Mouse (Mus musculus) forebrain, embryonic 12.5 days (tissue): ENCODE data around the gene Foxn3. TPM values are rescaled to one million over a fixed set of nuclear protein-coding genes. Genes with fewer than 3 reads are reported as not detected.
A peak's percentile ranks its signal among the peaks of the same experiment; 100 is the strongest.

Experiments used
- ATAC-seq: fragments of 200-750 bp; cut with Nextera tagmentation; 2 replicates; pipeline ENCODE4 v1.8.0; 2017; ENCODE audit warnings: moderate TSS enrichment; ENCODE audit not compliant: low FRiP score
- H3K27ac ChIP-seq: fragments of 300-500 bp; sonication (generic); 2 replicates; pipeline ENCODE4 v1.5.1; 2016; ENCODE audit warnings: mild to moderate bottlenecking
- H3K27me3 ChIP-seq: fragments of 300-500 bp; sonication (generic); 2 replicates; pipeline ENCODE4 v1.6.1; 2016; ENCODE audit warnings: mild to moderate bottlenecking
- H3K36me3 ChIP-seq: fragments of 300-500 bp; sonication (generic); replicated peaks from 2 replicates; pipeline ENCODE4 v1.6.1; 2016; ENCODE audit warnings: mild to moderate bottlenecking
- H3K4me1 ChIP-seq: fragments of 300-500 bp; sonication (generic); 2 replicates; pipeline ENCODE4 v1.6.1; 2016
- H3K4me2 ChIP-seq: fragments of 300-500 bp; sonication (generic); 2 replicates; pipeline ENCODE4 v1.6.1; 2016; ENCODE audit warnings: mild to moderate bottlenecking, moderate library complexity
- H3K4me3 ChIP-seq: fragments of 300-500 bp; sonication (generic); replicated peaks from 2 replicates; pipeline ENCODE4 v1.5.1; 2016; ENCODE audit warnings: mild to moderate bottlenecking
- H3K9ac ChIP-seq: fragments of 300-500 bp; sonication (generic); 2 replicates; pipeline ENCODE4 v1.6.1; 2016; ENCODE audit warnings: mild to moderate bottlenecking
- H3K9me3 ChIP-seq: fragments of 300-500 bp; sonication (generic); 2 replicates; pipeline ENCODE4 v1.6.1; 2016
- WGBS: fragments of 180-500 bp; shearing (Covaris S2); methylation state at CpG from one replicate; pipeline ENCODE4 v1.1.7; 2016; 5-methylcytosine and 5-hydroxymethylcytosine counted together
- polyA plus RNA-seq: library from polyadenylated mRNA; unstranded; fragments of >200 nt; fragmentation: Nextera tagmentation; extraction: Ambion mirVana; gene quantifications from 2 replicates; pipeline ENCODE4 v1.2.1, GENCODE M21; 2016

Foxn3 gene
- polyA plus RNA-seq, 1 experiment from 2014 or later = 84.6 TPM

GRCm38 (mm10) chr12:99418476-99419395 lies 144.6 kb downstream of the Foxn3 start:
- no peak overlapping the region for H3K4me3 ChIP-seq
- H3K27me3 ChIP-seq = no peaks in the 10 kb centered on the region
- WGBS = 87% methylated on average over 7 of the region's 7 CpGs
- no peaks in the 10 kb centered on the region for H3K36me3 ChIP-seq
- peaks cover 3% of the 10 kb centered on the region; the same call in 1 of the 2 replicates for H3K4me1 ChIP-seq
- no peak for ATAC-seq
- H3K27ac ChIP-seq = no peak overlapping the region
- H3K4me2 ChIP-seq = no peak overlapping the region
- no peak overlapping the region for H3K9ac ChIP-seq
- H3K9me3 ChIP-seq = no peaks in the 10 kb centered on the region

GRCm38 (mm10) chr12:99417885-99418284 lies 145.5 kb downstream of the Foxn3 start:
- WGBS = 93% methylated on average over 9 of the region's 9 CpGs
- peaks cover 4% of the 10 kb centered on the region; the same call in 1 of the 2 replicates for H3K4me1 ChIP-seq
- H3K4me2 ChIP-seq = no peak overlapping the region
- H3K4me3 ChIP-seq = no peak overlapping the region
- H3K9ac ChIP-seq = no peak overlapping the region
- no peaks in the 10 kb centered on the region for H3K9me3 ChIP-seq
- ATAC-seq = no peak
- H3K27me3 ChIP-seq = 0 out of 2 replicates have a peak, but pooled peaks cover 1% of the 10 kb centered on the region
- no peaks in the 10 kb centered on the region for H3K36me3 ChIP-seq
- no peak overlapping the region for H3K27ac ChIP-seq

GRCm38 (mm10) chr12:99415538-99415937 lies 147.8 kb downstream of the Foxn3 start:
- Histone ChIP-seq H3K9ac (no peak overlapping the region), H3K36me3 (no peaks in the 10 kb centered on the region)
- WGBS = 53% methylated on average over 5 of the region's 5 CpGs

GRCm38 (mm10) chr12:99412496-99412895 lies 150.9 kb downstream of the Foxn3 start:
- Histone ChIP-seq H3K4me3 (no peak overlapping the region), H3K9ac (no peak overlapping the region), H3K27me3 (peaks cover 23% of the 10 kb centered on the region), H3K36me3 (no peaks in the 10 kb centered on the region), H3K9me3 (no peaks in the 10 kb centered on the region), H3K4me2 (no peak overlapping the region), H3K4me1 (peaks cover 9% of the 10 kb centered on the region; the same call in 1 of the 2 replicates), H3K27ac (no peak overlapping the region)
- no peak for ATAC-seq
- WGBS = 44% methylated on average over 3 of the region's 3 CpGs

More at GRCm38 (mm10) chr12:99415538-99415937, 147.8 kb downstream of the Foxn3 start:
- no peak overlapping the region for H3K4me2 ChIP-seq
- H3K4me1 ChIP-seq = peaks cover 6% of the 10 kb centered on the region; the same call in 1 of the 2 replicates
- H3K4me3 ChIP-seq = no peak overlapping the region
- H3K27me3 ChIP-seq = 0 out of 2 replicates have a peak, but pooled peaks cover 9% of the 10 kb centered on the region
- no peak for ATAC-seq
- H3K9me3 ChIP-seq = no peaks in the 10 kb centered on the region
- H3K27ac ChIP-seq = no peak overlapping the region

- Histone ChIP-seq H3K27ac (no peak overlapping the region), H3K36me3 (no peaks in the 10 kb centered on the region), H3K4me3 (no peak overlapping the region), H3K4me1 (peaks cover 14% of the 10 kb centered on the region), H3K4me2 (no peak overlapping the region), H3K9me3 (no peaks in the 10 kb centered on the region), H3K27me3 (peaks cover 23% of the 10 kb centered on the region), H3K9ac (no peak overlapping the region)
- ATAC-seq = no peak
- 31% methylated on average over 7 of the region's 7 CpGs for WGBS
Observed at GRCm38 (mm10) chr12:99412034-99412433, 151.3 kb downstream of the Foxn3 start.

- Histone ChIP-seq H3K9ac (no peak overlapping the region), H3K9me3 (0 out of 2 replicates have a peak, but pooled peaks cover under 1% of the 10 kb centered on the region), H3K27ac (no peak overlapping the region), H3K4me1 (peaks cover 20% of the 10 kb centered on the region), H3K4me2 (no peak overlapping the region), H3K27me3 (peaks cover 27% of the 10 kb centered on the region), H3K4me3 (no peak overlapping the region), H3K36me3 (no peaks in the 10 kb centered on the region)
- WGBS = 72% methylated on average over 3 of the region's 3 CpGs
- ATAC-seq = no peak
Observed at GRCm38 (mm10) chr12:99408651-99409050, 154.7 kb downstream of the Foxn3 start.

GRCm38 (mm10) chr12:99408089-99408488 lies 155.3 kb downstream of the Foxn3 start:
- H3K9me3 ChIP-seq = 0 out of 2 replicates have a peak, but pooled peaks cover 4% of the 10 kb centered on the region
- peaks cover 27% of the 10 kb centered on the region for H3K27me3 ChIP-seq
- H3K27ac ChIP-seq = no peak overlapping the region
- no peak overlapping the region for H3K4me3 ChIP-seq
- 94% methylated on average over 16 of the region's 16 CpGs for WGBS
- no peak overlapping the region for H3K9ac ChIP-seq
- H3K36me3 ChIP-seq = no peaks in the 10 kb centered on the region
- H3K4me1 ChIP-seq = peaks cover 20% of the 10 kb centered on the region
- no peak overlapping the region for H3K4me2 ChIP-seq
- no peak for ATAC-seq

GRCm38 (mm10) chr12:99407318-99407716 lies 156.1 kb downstream of the Foxn3 start:
- Histone ChIP-seq H3K27me3 (peaks cover 21% of the 10 kb centered on the region), H3K4me1 (peaks cover 17% of the 10 kb centered on the region), H3K27ac (no peak overlapping the region), H3K4me3 (no peak overlapping the region), H3K36me3 (no peaks in the 10 kb centered on the region), H3K9ac (no peak overlapping the region), H3K9me3 (0 out of 2 replicates have a peak, but pooled peaks cover 4% of the 10 kb centered on the region), H3K4me2 (no peak overlapping the region)
- no peak for ATAC-seq
- WGBS = 83% methylated on average over 6 of the region's 6 CpGs

GRCm38 (mm10) chr12:99406697-99407317 lies 156.6 kb downstream of the Foxn3 start:
- H3K27ac ChIP-seq = 0 out of 2 replicates have a peak overlapping the region, but pooled peaks have one; percentile 75
- no peak for ATAC-seq
- H3K4me1 ChIP-seq = peaks cover 17% of the 10 kb centered on the region
- no peak overlapping the region for H3K4me3 ChIP-seq
- H3K36me3 ChIP-seq = no peaks in the 10 kb centered on the region
- H3K9me3 ChIP-seq = 0 out of 2 replicates have a peak, but pooled peaks cover 4% of the 10 kb centered on the region
- no peak overlapping the region for H3K9ac ChIP-seq
- WGBS = 75% methylated on average over 15 of the region's 15 CpGs
- H3K27me3 ChIP-seq = peaks cover 18% of the 10 kb centered on the region
- H3K4me2 ChIP-seq = no peak overlapping the region

GRCm38 (mm10) chr12:99406254-99406653 lies 157.1 kb downstream of the Foxn3 start:
- no peak overlapping the region for H3K9ac ChIP-seq
- peaks cover 17% of the 10 kb centered on the region for H3K4me1 ChIP-seq
- H3K9me3 ChIP-seq = 0 out of 2 replicates have a peak, but pooled peaks cover 4% of the 10 kb centered on the region
- no peak overlapping the region for H3K4me3 ChIP-seq
- H3K27me3 ChIP-seq = peaks cover 18% of the 10 kb centered on the region
- no peak overlapping the region for H3K4me2 ChIP-seq
- H3K27ac ChIP-seq = peak overlapping the region; percentile 75
- no peaks in the 10 kb centered on the region for H3K36me3 ChIP-seq
- WGBS = 14% methylated on average over 9 of the region's 9 CpGs
- peak; percentile 89 for ATAC-seq

- no peak overlapping the region for H3K4me3 ChIP-seq
- H3K9me3 ChIP-seq = 0 out of 2 replicates have a peak, but pooled peaks cover 4% of the 10 kb centered on the region
- H3K27me3 ChIP-seq = peaks cover 18% of the 10 kb centered on the region
- WGBS = 71% methylated on average over 4 of the region's 4 CpGs
- H3K36me3 ChIP-seq = no peaks in the 10 kb centered on the region
- H3K4me1 ChIP-seq = peaks cover 17% of the 10 kb centered on the region
- peak overlapping the region; percentile 63; the same call in 1 of the 2 replicates for H3K27ac ChIP-seq
- no peak for ATAC-seq
- H3K9ac ChIP-seq = no peak overlapping the region
- H3K4me2 ChIP-seq = no peak overlapping the region
Observed at GRCm38 (mm10) chr12:99405401-99405800, 158.0 kb downstream of the Foxn3 start.

- peaks cover 17% of the 10 kb centered on the region for H3K4me1 ChIP-seq
- H3K4me3 ChIP-seq = no peak overlapping the region
- H3K9ac ChIP-seq = no peak overlapping the region
- H3K4me2 ChIP-seq = no peak overlapping the region
- H3K9me3 ChIP-seq = 0 out of 2 replicates have a peak, but pooled peaks cover 4% of the 10 kb centered on the region
- H3K27me3 ChIP-seq = peaks cover 5% of the 10 kb centered on the region; the same call in 1 of the 2 replicates
- WGBS = 93% methylated on average over 5 of the region's 5 CpGs
- H3K36me3 ChIP-seq = no peaks in the 10 kb centered on the region
- ATAC-seq = no peak
- no peak overlapping the region for H3K27ac ChIP-seq
Observed at GRCm38 (mm10) chr12:99403004-99403403, 160.4 kb downstream of the Foxn3 start.
